Mouse (Mus musculus) naive thymus-derived CD4-positive, alpha-beta T cell, adult 2 months (primary cell): ENCODE measurements around the gene Stra6l.

ENCODE experiments used
- DNase-seq: peaks from one replicate; pipeline ENCODE4 v3.0.0-alpha.2; 2011; ENCODE audit warnings: low read depth

The Stra6l gene

DNA sequence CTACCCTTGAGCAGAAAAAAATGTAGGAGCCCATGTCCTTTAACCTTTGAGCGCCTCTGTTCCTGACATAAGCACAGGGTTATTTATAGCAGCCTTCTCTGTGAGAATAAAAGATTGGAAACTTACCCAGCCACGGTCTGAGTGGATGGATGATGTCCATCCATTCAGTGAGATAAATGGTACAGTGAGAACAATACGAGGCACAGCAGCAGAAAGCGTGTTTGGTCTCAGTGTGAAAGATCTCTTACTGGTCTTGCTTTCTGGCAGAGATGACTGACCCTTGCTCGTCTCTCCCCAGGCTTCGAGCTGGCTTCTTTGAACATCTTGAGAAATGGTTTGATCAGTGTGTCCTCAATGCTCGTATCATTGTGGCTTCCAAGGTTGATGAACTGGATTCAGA, 68.6 kb downstream of the Stra6l start:
- no peak for DNase-seq

DNA sequence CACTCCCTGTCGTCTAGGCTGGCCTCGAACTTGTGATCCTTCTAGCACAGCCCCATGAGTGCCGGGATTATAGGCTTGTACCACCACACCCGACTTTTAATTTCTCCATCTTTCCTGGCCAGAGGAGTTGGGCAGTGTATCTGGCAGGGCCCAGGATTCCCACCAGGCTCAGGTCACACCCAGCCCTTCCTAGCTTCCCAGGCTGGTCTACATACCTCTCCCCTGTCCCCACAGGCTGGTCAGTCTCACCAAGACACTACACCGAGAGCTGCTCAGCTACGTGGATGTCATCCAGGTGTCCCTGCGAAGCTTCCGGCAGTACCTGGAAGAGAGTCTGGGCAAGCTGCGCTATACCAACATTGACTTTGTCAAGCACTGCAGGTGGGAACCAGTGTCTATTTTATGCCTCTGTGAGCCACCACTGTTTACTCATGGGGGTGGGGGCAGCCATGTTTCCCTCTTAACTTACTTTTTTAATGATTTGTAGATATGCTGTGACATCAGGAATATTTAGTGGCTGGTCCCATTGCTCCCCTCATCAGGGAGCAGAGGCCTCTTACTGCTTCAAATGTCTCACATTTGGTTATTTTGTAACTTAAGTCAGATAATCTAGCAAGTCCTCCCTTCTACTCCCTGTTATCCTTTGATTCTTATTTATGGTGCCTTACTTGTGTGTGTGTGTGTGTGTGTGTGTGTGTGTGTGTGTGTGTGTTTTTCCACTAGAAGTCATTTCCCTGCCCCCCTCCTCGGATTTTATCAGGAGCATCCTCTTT, 73.4 kb downstream of the Stra6l start:
- DNase-seq: no peak

DNA sequence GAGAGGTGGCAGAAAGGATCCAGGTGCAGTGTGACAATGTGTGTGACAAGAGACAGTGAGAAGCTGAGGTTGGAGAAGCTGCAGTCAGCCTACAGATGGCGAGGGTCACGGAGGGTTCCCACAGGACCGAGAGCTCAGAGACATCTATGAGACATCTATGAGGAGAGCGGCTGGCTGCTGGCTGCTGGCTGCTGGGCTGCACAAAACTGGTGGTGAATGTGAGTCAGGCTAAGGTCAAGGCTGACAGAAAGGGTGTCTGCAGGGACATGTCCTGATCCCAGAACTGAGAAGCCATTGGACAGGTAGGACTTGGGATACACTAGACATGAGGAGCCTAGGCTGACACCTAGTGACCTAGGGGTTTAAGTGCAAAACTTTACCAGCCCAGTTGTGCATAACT, 75.5 kb downstream of the Stra6l start:
- no peak for DNase-seq

DNA sequence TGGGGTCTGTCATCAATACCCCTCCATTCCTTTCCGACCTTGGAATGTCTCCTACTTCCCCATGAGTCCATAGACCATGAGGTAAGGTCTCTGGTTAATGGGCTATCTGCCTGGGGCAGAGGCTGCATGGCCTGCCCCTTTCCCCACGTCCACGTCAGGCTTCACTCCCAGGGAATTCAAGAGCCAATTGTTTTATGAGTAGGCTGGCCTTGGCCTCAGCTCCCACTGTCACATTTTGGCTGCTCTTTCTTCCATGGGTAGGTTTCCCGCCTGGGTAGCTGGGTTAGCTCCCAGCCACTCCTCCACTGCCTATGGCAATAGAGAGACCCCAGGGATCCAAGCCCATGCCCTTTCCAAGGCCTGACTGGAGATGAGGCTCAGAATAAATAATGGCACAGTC, 80.1 kb downstream of the Stra6l start:
- DNase-seq: no peak
